Mouse (Mus musculus) cortical plate, adult 2 months (tissue): ENCODE results near the gene Iqsec1.

Source experiments
- CTCF ChIP-seq: fragments of 200-500 bp; IDR thresholded peaks from 2 replicates; pipeline ENCODE4 v1.5.1; 2011; ENCODE audit warnings: mild to moderate bottlenecking, control low read depth, low read length; ENCODE audit not compliant: insufficient read depth; ENCODE audit errors: extremely low read depth
- POLR2A ChIP-seq: fragments of 200-500 bp; IDR thresholded peaks from 2 replicates; pipeline ENCODE4 v1.6.1; 2011; ENCODE audit warnings: mild to moderate bottlenecking, low read length, control low read depth; ENCODE audit not compliant: insufficient read depth; ENCODE audit errors: extremely low read depth

GRCm38 (mm10) chr6:90746331-90746864 is 242.1 kb downstream of the Iqsec1 start:
- TF ChIP-seq CTCF = 0 out of 2 replicates have a peak, but pooled peaks have one; percentile 24
- TF ChIP-seq POLR2A = no peak
